Mouse (Mus musculus) liver, embryonic 14.5 days (tissue): ENCODE results near the gene Dvl1.

Source experiments
- CTCF ChIP-seq: IDR thresholded peaks from 2 replicates; pipeline ENCODE4 v1.5.1; 2016; ENCODE audit warnings: antibody characterized with exemption, low read depth, control low read depth
- EP300 ChIP-seq: IDR thresholded peaks from 2 replicates; pipeline ENCODE4 v1.6.1; 2016; ENCODE audit warnings: antibody characterized with exemption, low read depth

GRCm38 (mm10) chr4:155848434-155849095 is 1.4 kb downstream of the Dvl1 start:
- no peak for TF ChIP-seq CTCF
- no peak for TF ChIP-seq EP300
